Mouse (Mus musculus) hindbrain, embryonic 14.5 days (tissue): ENCODE results near the gene Gsto2. TPM values are rescaled to one million over a fixed set of nuclear protein-coding genes. Genes with fewer than 3 reads are reported as not detected.
A peak's percentile ranks its signal among the peaks of the same experiment; 100 is the strongest.
"Not testable (repeated sequence)": the region's sequence is repeated elsewhere in the genome, so short reads cannot be mapped to it uniquely, and the experiment has no call there.

ENCODE experiments used
- ATAC-seq: fragments of 200-750 bp; cut with Nextera tagmentation; 2 replicates; pipeline ENCODE4 v1.8.0; 2017; ENCODE audit warnings: moderate number of reproducible peaks, mild to moderate bottlenecking, moderate TSS enrichment, moderate library complexity; ENCODE audit not compliant: low FRiP score
- DNase-seq: peaks from one replicate; pipeline ENCODE4 v3.0.0-alpha.2; 2015; ENCODE audit warnings: low spot score
- H3K27ac ChIP-seq: fragments of 300-500 bp; sonication (generic); 2 replicates; pipeline ENCODE4 v1.5.1; 2014; ENCODE audit warnings: mild to moderate bottlenecking, moderate library complexity
- H3K27me3 ChIP-seq: fragments of 300-500 bp; sonication (generic); 2 replicates; pipeline ENCODE4 v1.6.1; 2014; ENCODE audit warnings: mild to moderate bottlenecking, low read length, mixed read lengths; ENCODE audit not compliant: control insufficient read depth, insufficient read depth
- H3K36me3 ChIP-seq: fragments of 300-500 bp; sonication (generic); replicated peaks from 2 replicates; pipeline ENCODE4 v1.6.1; 2014; ENCODE audit not compliant: control insufficient read depth, insufficient read depth
- H3K4me1 ChIP-seq: fragments of 300-500 bp; sonication (generic); replicated peaks from 2 replicates; pipeline ENCODE4 v1.6.1; 2014; ENCODE audit warnings: antibody characterized with exemption, low read length, mixed read lengths; ENCODE audit not compliant: control insufficient read depth, insufficient read depth
- H3K4me2 ChIP-seq: fragments of 300-500 bp; sonication (generic); replicated peaks from 2 replicates; pipeline ENCODE4 v1.6.1; 2014; ENCODE audit warnings: mild to moderate bottlenecking, moderate library complexity
- H3K4me3 ChIP-seq: fragments of 300-500 bp; sonication (generic); replicated peaks from 2 replicates; pipeline ENCODE4 v1.5.1; 2014; ENCODE audit warnings: mild to moderate bottlenecking, low read length
- H3K9ac ChIP-seq: fragments of 300-500 bp; sonication (generic); 2 replicates; pipeline ENCODE4 v1.6.1; 2014
- H3K9me3 ChIP-seq: fragments of 300-500 bp; sonication (generic); 2 replicates; pipeline ENCODE4 v1.6.1; 2016; ENCODE audit warnings: low read length; ENCODE audit not compliant: control insufficient read depth
- WGBS: fragments of 180-500 bp; shearing (Covaris S2); extraction: QIAGEN DNeasy Blood & Tissue Kit; methylation state at CpG from one replicate; pipeline ENCODE4 v1.1.7; 2014; 5-methylcytosine and 5-hydroxymethylcytosine counted together
- polyA plus RNA-seq: library from polyadenylated mRNA; unstranded; fragments of >200 nt; fragmentation: Nextera tagmentation; extraction: Ambion mirVana; gene quantifications from 2 replicates; pipeline ENCODE4 v1.2.1, GENCODE M21; 2014

Gsto2 gene
- polyA plus RNA-seq, 1 experiment from 2014 or later: 1.2 TPM

DNA sequence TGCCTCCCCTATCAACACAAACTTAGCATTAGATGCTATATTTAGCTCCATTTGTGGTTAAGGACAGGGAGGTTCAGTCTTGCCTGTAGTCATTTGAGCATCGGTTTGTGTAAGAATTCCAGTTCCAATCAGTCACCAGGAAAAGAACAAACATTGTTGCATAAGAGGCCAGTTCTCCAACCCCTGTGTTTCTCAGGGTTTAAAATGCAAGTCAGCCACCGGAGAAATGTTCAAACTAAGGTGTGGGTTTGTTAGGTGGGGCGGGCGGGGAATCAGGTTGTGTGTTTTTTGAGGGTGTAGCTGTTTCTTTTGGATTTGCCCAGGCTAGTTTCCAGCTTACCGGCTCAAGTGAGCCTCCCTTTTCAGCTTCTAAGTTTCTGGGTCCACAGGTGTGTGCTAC is 30.7 kb upstream of the Gsto2 start:
- no peak overlapping the region for H3K27ac ChIP-seq
- 96% methylated on average over 5 of the region's 5 CpGs for WGBS
- H3K4me3 ChIP-seq: no peak overlapping the region
- H3K4me1 ChIP-seq: 0 out of 2 replicates have a peak, but pooled peaks cover 3% of the 10 kb centered on the region
- no peak overlapping the region for H3K9ac ChIP-seq
- no peak overlapping the region for H3K4me2 ChIP-seq
- ATAC-seq (no peak), DNase-seq (no peak)
- H3K36me3 ChIP-seq: no peaks in the 10 kb centered on the region
- no peaks in the 10 kb centered on the region for H3K27me3 ChIP-seq
- H3K9me3 ChIP-seq: no peaks in the 10 kb centered on the region

DNA sequence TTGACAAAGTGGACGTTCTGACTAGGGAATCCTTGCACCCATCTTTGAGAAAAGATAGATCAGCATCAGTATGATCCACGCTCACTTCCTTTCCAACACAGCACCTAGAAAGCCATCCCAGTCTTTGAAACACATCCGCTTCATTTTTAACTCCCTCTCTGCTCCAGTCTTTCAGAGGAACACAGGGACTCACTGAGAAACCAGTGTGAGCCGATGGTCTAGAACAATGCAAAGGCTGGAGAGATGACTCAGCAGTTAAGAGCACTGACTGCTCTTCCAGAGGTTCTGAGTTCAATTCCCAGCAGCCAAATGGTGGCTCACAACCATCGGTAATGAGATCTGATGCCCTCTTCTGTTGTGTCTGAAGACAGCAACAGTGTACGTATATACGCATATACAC is 29.6 kb upstream of the Gsto2 start:
- no peaks in the 10 kb centered on the region for H3K9me3 ChIP-seq
- no peaks in the 10 kb centered on the region for H3K36me3 ChIP-seq
- no peak overlapping the region for H3K4me2 ChIP-seq
- 0 out of 2 replicates have a peak, but pooled peaks cover 3% of the 10 kb centered on the region for H3K4me1 ChIP-seq
- ATAC-seq: no peak
- H3K9ac ChIP-seq: no peak overlapping the region
- no peaks in the 10 kb centered on the region for H3K27me3 ChIP-seq
- no peak for DNase-seq
- H3K27ac ChIP-seq: no peak overlapping the region
- 80% methylated on average over 7 of the region's 7 CpGs for WGBS
- H3K4me3 ChIP-seq: no peak overlapping the region

DNA sequence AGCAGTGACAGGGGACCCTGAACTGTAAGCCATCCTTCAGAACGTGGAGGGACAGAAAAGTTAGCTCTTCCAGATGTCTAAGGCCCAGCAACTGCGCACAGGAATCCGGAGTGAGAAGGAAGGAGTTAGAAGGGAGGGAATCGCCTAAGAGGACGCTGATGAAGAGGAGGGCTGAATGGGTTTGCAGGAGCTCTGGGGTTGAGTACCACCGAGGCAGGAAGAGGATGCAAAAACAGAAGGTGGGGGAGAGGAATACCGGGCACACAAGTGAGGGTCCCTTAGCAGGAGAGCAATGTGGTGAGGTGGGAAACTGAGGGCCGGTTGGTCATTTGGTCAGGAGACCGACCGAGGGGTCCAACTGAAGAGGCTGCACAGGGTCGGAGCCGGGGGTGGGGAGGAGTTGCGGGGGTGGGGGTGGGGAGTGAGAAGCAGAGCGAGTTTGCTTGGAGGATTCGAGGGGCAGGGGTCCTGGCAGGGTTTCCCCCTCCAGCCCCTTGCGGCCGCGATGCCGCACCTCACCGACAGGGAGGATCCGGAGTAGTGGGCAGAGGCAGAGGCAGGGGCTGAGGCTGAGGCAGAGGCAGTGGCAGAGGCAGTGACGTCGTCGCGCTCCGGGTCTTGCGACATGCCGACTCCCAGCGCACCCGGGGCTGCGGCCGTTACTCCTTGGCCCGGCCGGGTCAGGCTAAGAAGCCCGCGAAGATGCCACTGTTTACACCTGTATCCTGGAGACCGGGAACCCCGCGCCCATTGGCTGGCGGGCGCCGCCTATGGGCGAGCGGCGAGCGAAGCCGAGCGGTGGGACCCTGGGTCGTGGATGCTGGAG is 28.4 kb upstream of the Gsto2 start:
- H3K9me3 ChIP-seq: no peaks in the 10 kb centered on the region
- ATAC-seq: peak; percentile 93
- peak overlapping the region; percentile 82 for H3K4me2 ChIP-seq
- no peaks in the 10 kb centered on the region for H3K36me3 ChIP-seq
- 0 out of 2 replicates have a peak, but pooled peaks cover 3% of the 10 kb centered on the region for H3K4me1 ChIP-seq
- peak overlapping the region; percentile 57 for H3K4me3 ChIP-seq
- WGBS: 3% methylated on average over 47 of the region's 49 CpGs
- no peaks in the 10 kb centered on the region for H3K27me3 ChIP-seq
- H3K9ac ChIP-seq: peak overlapping the region; percentile 51
- no peak overlapping the region for H3K27ac ChIP-seq
- peak; percentile 78 for DNase-seq

DNA sequence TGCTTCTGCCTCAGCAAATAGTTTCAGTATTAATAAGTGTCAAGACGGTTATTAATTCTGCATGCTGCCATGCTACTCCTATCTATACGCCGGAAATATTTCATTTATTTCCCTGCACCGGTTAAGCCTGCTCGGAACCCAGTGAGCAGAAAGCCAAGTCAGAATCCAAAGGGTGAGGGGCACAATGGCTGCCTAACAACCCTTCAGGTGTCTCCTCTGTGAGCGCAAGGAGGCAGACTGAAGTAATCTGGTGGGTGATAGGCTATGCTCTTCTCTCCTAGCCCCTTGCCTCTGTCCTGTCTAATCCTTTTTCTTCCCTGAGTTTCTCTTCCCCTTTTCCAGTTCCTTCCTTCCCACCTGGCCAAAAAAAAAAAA is 27.8 kb upstream of the Gsto2 start:
- peak overlapping the region; percentile 82 for H3K4me2 ChIP-seq
- no peak overlapping the region for H3K27ac ChIP-seq
- peak overlapping the region; percentile 51 for H3K9ac ChIP-seq
- H3K4me3 ChIP-seq: peak overlapping the region; percentile 57
- no peaks in the 10 kb centered on the region for H3K36me3 ChIP-seq
- H3K4me1 ChIP-seq: 0 out of 2 replicates have a peak, but pooled peaks cover 3% of the 10 kb centered on the region
- no peaks in the 10 kb centered on the region for H3K9me3 ChIP-seq
- no peak for DNase-seq
- WGBS: 4% methylated on average over 6 of the region's 6 CpGs
- ATAC-seq: peak; percentile 59; the same call in 1 of the 2 replicates
- H3K27me3 ChIP-seq: no peaks in the 10 kb centered on the region

DNA sequence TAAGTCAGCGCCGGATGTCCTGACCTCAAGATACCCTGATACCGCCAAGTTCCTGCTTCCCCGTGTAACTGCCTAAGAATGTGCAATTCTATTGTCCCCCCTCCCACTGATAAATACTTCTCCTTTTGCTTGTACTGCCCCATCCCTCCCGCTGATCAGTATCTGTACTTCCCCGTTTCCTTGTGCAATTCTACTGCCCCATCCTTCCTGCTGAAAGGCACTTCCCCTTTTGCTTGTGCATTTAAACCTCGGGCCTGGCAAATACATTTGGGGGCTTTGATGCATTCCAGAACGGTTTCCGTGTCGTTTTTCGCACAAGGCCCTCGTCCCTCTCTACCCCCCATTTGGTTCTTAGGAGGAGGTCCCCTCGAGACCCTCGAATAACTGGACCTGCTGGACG is 24.1 kb upstream of the Gsto2 start:
- not testable (repeated sequence) for H3K9ac ChIP-seq, H3K27me3 ChIP-seq, ATAC-seq, H3K4me3 ChIP-seq, H3K4me1 ChIP-seq, DNase-seq, H3K36me3 ChIP-seq, H3K4me2 ChIP-seq, H3K27ac ChIP-seq, H3K9me3 ChIP-seq
- 81% methylated on average over 13 of the region's 15 CpGs for WGBS

DNA sequence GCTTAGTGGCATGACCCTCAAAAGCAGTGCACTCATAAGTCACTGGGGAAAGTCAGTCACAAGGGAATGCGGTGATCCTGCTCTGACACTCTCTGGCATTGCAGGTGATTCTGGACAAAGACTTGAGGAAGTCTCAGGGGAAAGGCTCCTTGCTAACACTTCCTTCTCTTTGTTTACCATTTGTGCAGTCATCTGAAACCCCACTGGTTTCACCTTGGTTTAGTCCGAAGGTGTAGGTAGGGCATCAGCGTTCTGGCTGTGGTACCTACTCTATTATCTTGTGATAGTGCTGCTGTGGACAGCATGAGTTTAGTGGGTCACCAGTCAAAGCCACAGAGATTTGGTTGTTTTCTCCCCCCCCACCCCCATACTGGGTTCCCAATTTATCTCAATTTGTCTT is 15.6 kb upstream of the Gsto2 start:
- Histone ChIP-seq H3K36me3 (no peaks in the 10 kb centered on the region), H3K4me3 (no peak overlapping the region), H3K4me2 (no peak overlapping the region), H3K27me3 (no peaks in the 10 kb centered on the region), H3K9ac (no peak overlapping the region), H3K4me1 (no peaks in the 10 kb centered on the region), H3K9me3 (no peaks in the 10 kb centered on the region), H3K27ac (no peak overlapping the region)
- DNase-seq: no peak
- 79% methylated on average over 3 of the region's 3 CpGs for WGBS
- no peak for ATAC-seq

DNA sequence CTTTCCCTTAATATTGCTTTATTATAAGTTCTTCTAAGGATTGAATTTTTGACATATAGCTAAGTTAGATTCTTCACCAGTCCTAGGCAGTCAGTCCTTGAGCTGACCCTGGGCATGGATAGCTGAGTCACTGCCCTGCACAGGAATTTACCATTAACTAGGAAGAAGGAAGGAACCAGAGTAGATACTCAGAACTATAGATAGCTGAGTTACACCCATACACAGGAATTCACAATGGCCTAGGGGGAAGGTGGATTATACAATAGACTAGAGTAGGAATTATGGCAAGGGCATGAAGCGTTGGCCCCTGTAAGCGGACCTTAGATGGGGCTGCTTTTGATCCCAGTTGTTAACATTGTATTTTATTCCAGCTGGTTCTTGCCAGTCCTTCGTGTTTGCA is 13.2 kb upstream of the Gsto2 start:
- not testable (repeated sequence) for H3K4me2 ChIP-seq, ATAC-seq, DNase-seq, H3K9ac ChIP-seq, H3K27ac ChIP-seq, H3K36me3 ChIP-seq, H3K9me3 ChIP-seq, H3K4me1 ChIP-seq, H3K4me3 ChIP-seq, H3K27me3 ChIP-seq
- WGBS: 88% methylated on average over 3 of the region's 3 CpGs

DNA sequence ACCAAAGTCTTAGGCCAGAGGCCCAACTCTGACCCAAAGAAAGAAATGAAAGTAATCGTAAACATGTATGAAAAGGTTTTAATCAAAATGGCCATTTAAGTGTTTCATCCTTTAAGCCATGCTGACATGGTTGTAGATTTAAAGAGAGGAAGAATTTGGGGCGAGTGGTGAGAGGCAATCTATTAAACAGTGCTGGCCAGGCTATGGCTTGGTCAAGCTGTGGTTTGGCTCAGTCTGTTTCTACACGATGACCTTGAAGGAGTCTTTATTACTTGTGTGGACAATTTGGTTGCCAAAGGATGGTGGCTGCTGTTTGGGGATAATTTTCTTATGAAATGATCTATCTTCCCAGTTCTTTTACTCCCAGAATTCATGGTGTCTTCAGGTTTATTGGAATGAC is 12.3 kb upstream of the Gsto2 start:
- no peaks in the 10 kb centered on the region for H3K9me3 ChIP-seq
- no peak for DNase-seq
- H3K27me3 ChIP-seq: no peaks in the 10 kb centered on the region
- no peak overlapping the region for H3K4me3 ChIP-seq
- no peaks in the 10 kb centered on the region for H3K4me1 ChIP-seq
- 85% methylated on average over 3 of the region's 3 CpGs for WGBS
- no peak overlapping the region for H3K27ac ChIP-seq
- no peak for ATAC-seq
- no peak overlapping the region for H3K4me2 ChIP-seq
- H3K36me3 ChIP-seq: no peaks in the 10 kb centered on the region
- no peak overlapping the region for H3K9ac ChIP-seq

DNA sequence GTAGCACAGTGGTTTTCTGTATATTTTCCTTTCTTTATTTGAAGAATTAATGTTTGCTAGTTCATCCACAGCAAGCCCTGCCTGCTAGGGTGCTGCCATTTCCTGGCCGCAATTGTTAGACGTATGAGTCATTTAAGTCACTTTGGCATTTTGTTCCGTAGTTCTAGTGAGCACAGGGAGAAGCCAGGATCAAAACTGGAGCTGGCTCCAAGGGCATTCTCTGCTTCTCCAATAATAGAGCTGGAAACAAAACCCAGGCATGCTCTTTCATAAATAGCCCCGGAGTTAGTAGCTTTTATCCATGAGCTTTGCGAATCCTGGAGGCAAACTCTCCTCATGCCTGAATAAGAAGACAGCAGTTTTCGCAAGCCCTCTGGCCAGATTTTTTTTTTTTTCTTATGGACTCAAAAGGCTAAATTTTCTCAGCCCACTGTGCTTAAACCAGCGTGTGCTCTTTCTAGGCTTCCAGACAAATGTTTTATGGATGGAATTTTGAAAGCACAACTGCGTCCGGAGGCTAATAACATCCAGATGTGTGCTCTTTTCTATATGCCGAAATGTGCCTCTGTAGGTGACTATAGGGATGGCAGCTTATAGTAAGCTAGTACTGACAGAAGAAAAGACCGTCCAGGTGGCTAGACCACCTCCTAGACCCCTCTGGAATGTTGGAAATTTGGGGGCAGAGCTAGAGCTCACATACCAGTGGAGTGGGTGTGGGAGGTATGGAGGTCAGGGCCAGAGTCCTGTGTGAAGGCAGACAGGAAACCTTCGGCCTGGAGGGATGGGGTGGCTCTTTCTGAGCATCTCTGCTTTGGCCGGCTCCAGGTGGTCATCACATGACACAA is 11.2 kb upstream of the Gsto2 start:
- H3K27me3 ChIP-seq: no peaks in the 10 kb centered on the region
- H3K4me3 ChIP-seq: peak overlapping the region; percentile 67
- 24% methylated on average over 13 of the region's 13 CpGs for WGBS
- H3K36me3 ChIP-seq: no peaks in the 10 kb centered on the region
- H3K4me1 ChIP-seq: no peaks in the 10 kb centered on the region
- H3K9me3 ChIP-seq: no peaks in the 10 kb centered on the region
- DNase-seq (peak; percentile 45), ATAC-seq (peak; percentile 76)
- H3K4me2 ChIP-seq: peak overlapping the region; percentile 90
- H3K9ac ChIP-seq: peak overlapping the region; percentile 81
- peak overlapping the region; percentile 63; the same call in 1 of the 2 replicates for H3K27ac ChIP-seq
